Mouse (Mus musculus): ENCODE results near the gene Gm20425. TPM values are rescaled to one million over a fixed set of nuclear protein-coding genes. Genes with fewer than 3 reads are reported as not detected.

The Gm20425 gene
- polyA plus RNA-seq, 2 experiments: 0.16 to 1.7 TPM

GRCm38 (mm10) chr9:103149074-103149799 lies 80.9 kb downstream of the Gm20425 start:
- no peak for TF ChIP-seq EP300 (IDR thresholded peaks at IDR 0.05; ENCODE audit: low read depth)
- no peak for TF ChIP-seq CTCF (IDR thresholded peaks at IDR 0.05; ENCODE audit: low read depth)
- Histone ChIP-seq H3K36me3 (replicated peaks; ENCODE audit: control insufficient read depth, insufficient read depth, low read depth) (no peaks in the 10 kb centered on the region), H3K9me3 (ENCODE audit: control insufficient read depth, low read length) (no peaks in the 10 kb centered on the region), H3K4me3 (ENCODE audit: insufficient read depth in 1 of 2, low read depth in 2 of 2, low read length in 2 of 2) (no peak overlapping the region), H3K4me2 (ENCODE audit: low read depth) (no peak overlapping the region), H3K9ac (replicated peaks) (no peak overlapping the region), H3K27me3 (ENCODE audit: control insufficient read depth, insufficient read depth, low read length) (no peaks in the 10 kb centered on the region), H3K27ac (no peak overlapping the region), H3K4me1 (replicated peaks; ENCODE audit: control insufficient read depth in 2 of 2, insufficient read depth in 2 of 2, low read length in 1 of 2) (no peaks in the 10 kb centered on the region)
- ATAC-seq (ENCODE audit: insufficient read depth) (no peak), DNase-seq (ENCODE audit: low read depth in 3 of 3, low spot score in 3 of 3) (no peak)
- WGBS (ENCODE audit: insufficient replicate concordance): 41% methylated on average over 12 of the region's 12 CpGs

GRCm38 (mm10) chr9:103147103-103147502 lies 83.0 kb downstream of the Gm20425 start:
- 68% methylated on average over 13 of the region's 13 CpGs for WGBS (ENCODE audit: insufficient replicate concordance)
- Histone ChIP-seq H3K4me2 (ENCODE audit: low read depth) (no peak overlapping the region), H3K4me1 (replicated peaks; ENCODE audit: control insufficient read depth in 2 of 2, insufficient read depth in 2 of 2, low read length in 1 of 2) (no peaks in the 10 kb centered on the region), H3K27me3 (ENCODE audit: control insufficient read depth, insufficient read depth, low read length) (no peaks in the 10 kb centered on the region), H3K9ac (replicated peaks) (no peak overlapping the region), H3K9me3 (ENCODE audit: control insufficient read depth, low read length) (no peaks in the 10 kb centered on the region), H3K36me3 (replicated peaks; ENCODE audit: control insufficient read depth, insufficient read depth, low read depth) (no peaks in the 10 kb centered on the region), H3K4me3 (ENCODE audit: insufficient read depth in 1 of 2, low read depth in 2 of 2, low read length in 2 of 2) (no peak overlapping the region), H3K27ac (no peak overlapping the region)
- DNase-seq (ENCODE audit: low read depth in 3 of 3, low spot score in 3 of 3) (no peak), ATAC-seq (ENCODE audit: insufficient read depth) (no peak)
- no peak for TF ChIP-seq EP300 (IDR thresholded peaks at IDR 0.05; ENCODE audit: low read depth)
- no peak for TF ChIP-seq CTCF (IDR thresholded peaks at IDR 0.05; ENCODE audit: low read depth)

- no peak for DNase-seq (ENCODE audit: low read depth in 3 of 3, low spot score in 3 of 3)
- no peak for ATAC-seq (ENCODE audit: insufficient read depth)
These were observed 83.4 kb downstream of the Gm20425 start for GRCm38 (mm10) chr9:103146703-103147102.

DNA sequence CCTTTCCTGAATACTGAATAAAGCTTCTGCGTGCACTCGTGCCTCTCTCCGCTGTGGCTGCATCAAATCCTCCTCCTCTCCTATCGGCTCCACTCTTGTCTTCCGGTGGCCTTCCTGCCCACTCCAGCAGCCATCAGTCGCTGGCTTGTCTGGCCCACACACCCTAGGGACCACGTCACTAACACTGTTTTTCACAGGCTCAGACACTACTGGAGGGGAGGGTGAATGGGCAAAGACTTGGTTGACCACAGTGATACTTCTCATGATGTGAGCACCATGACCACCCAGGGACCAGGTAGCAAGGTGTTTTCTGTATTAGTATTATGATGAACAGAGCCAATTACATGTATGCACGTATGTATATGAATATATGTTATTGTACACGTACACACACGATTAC lies 83.8 kb downstream of the Gm20425 start:
- ATAC-seq (ENCODE audit: insufficient read depth) (no peak), DNase-seq (ENCODE audit: low read depth in 3 of 3, low spot score in 3 of 3) (no peak)
- Histone ChIP-seq H3K27me3 (ENCODE audit: control insufficient read depth, insufficient read depth, low read length) (no peaks in the 10 kb centered on the region), H3K27ac (no peak overlapping the region), H3K4me1 (replicated peaks; ENCODE audit: control insufficient read depth in 2 of 2, insufficient read depth in 2 of 2, low read length in 1 of 2) (no peaks in the 10 kb centered on the region), H3K4me2 (ENCODE audit: low read depth) (no peak overlapping the region), H3K9ac (replicated peaks) (no peak overlapping the region), H3K4me3 (ENCODE audit: insufficient read depth in 1 of 2, low read depth in 2 of 2, low read length in 2 of 2) (no peak overlapping the region), H3K36me3 (replicated peaks; ENCODE audit: control insufficient read depth, insufficient read depth, low read depth) (no peaks in the 10 kb centered on the region), H3K9me3 (ENCODE audit: control insufficient read depth, low read length) (no peaks in the 10 kb centered on the region)
- TF ChIP-seq EP300 (IDR thresholded peaks at IDR 0.05; ENCODE audit: low read depth): no peak
- no peak for TF ChIP-seq CTCF (IDR thresholded peaks at IDR 0.05; ENCODE audit: low read depth)
- 79% methylated on average over 10 of the region's 10 CpGs for WGBS (ENCODE audit: insufficient replicate concordance)

More at GRCm38 (mm10) chr9:103146703-103147102, 83.4 kb downstream of the Gm20425 start:
- Histone ChIP-seq H3K27me3 (ENCODE audit: control insufficient read depth, insufficient read depth, low read length) (no peaks in the 10 kb centered on the region), H3K4me3 (ENCODE audit: insufficient read depth in 1 of 2, low read depth in 2 of 2, low read length in 2 of 2) (no peak overlapping the region), H3K9me3 (ENCODE audit: control insufficient read depth, low read length) (no peaks in the 10 kb centered on the region), H3K4me2 (ENCODE audit: low read depth) (no peak overlapping the region), H3K4me1 (replicated peaks; ENCODE audit: control insufficient read depth in 2 of 2, insufficient read depth in 2 of 2, low read length in 1 of 2) (no peaks in the 10 kb centered on the region), H3K9ac (replicated peaks) (no peak overlapping the region), H3K36me3 (replicated peaks; ENCODE audit: control insufficient read depth, insufficient read depth, low read depth) (no peaks in the 10 kb centered on the region), H3K27ac (no peak overlapping the region)
- TF ChIP-seq CTCF (IDR thresholded peaks at IDR 0.05; ENCODE audit: low read depth) (no peak), EP300 (IDR thresholded peaks at IDR 0.05; ENCODE audit: low read depth) (no peak)
- 44% methylated on average over 9 of the region's 9 CpGs for WGBS (ENCODE audit: insufficient replicate concordance)

GRCm38 (mm10) chr9:103145351-103145750 lies 84.8 kb downstream of the Gm20425 start:
- Histone ChIP-seq H3K9me3 (ENCODE audit: control insufficient read depth, low read length) (no peaks in the 10 kb centered on the region), H3K9ac (replicated peaks) (no peak overlapping the region), H3K4me2 (ENCODE audit: low read depth) (no peak overlapping the region), H3K36me3 (replicated peaks; ENCODE audit: control insufficient read depth, insufficient read depth, low read depth) (no peaks in the 10 kb centered on the region), H3K27me3 (ENCODE audit: control insufficient read depth, insufficient read depth, low read length) (no peaks in the 10 kb centered on the region), H3K4me1 (replicated peaks; ENCODE audit: control insufficient read depth in 2 of 2, insufficient read depth in 2 of 2, low read length in 1 of 2) (no peaks in the 10 kb centered on the region), H3K27ac (no peak overlapping the region), H3K4me3 (ENCODE audit: insufficient read depth in 1 of 2, low read depth in 2 of 2, low read length in 2 of 2) (no peak overlapping the region)
- 51% methylated on average over 5 of the region's 5 CpGs for WGBS (ENCODE audit: insufficient replicate concordance)
- TF ChIP-seq CTCF (IDR thresholded peaks at IDR 0.05; ENCODE audit: low read depth) (no peak), EP300 (IDR thresholded peaks at IDR 0.05; ENCODE audit: low read depth) (no peak)
- no peak for DNase-seq (ENCODE audit: low read depth in 3 of 3, low spot score in 3 of 3)
- no peak for ATAC-seq (ENCODE audit: insufficient read depth)
